Mouse (Mus musculus) cerebellum, adult 9-10 months (tissue): ENCODE results near the gene Scaf8.
A peak's percentile ranks its signal among the peaks of the same experiment; 100 is the strongest.

ENCODE experiments used
- DNase-seq: peaks from one replicate; pipeline ENCODE4 v3.0.0; 2022

Gene Scaf8

DNA sequence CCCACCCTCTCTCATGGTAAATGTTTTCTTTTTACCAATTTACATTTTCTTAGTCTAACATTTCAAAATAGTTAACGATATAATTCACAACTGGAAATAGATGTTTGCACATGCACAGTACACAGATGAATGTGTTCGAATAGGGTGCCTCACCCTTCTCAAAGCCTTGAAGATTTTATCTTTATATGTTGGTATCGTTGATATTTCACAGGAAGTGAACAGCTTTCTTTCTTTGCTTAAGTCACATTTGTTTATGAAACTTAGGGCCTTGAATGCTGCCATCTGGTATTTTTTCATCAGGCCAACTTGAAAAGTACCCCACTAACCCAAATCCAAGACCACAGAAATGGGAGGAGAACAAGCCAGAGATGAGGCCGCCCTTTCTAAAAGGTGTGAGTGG, 94.8 kb downstream of the Scaf8 start:
- DNase-seq: no peak

DNA sequence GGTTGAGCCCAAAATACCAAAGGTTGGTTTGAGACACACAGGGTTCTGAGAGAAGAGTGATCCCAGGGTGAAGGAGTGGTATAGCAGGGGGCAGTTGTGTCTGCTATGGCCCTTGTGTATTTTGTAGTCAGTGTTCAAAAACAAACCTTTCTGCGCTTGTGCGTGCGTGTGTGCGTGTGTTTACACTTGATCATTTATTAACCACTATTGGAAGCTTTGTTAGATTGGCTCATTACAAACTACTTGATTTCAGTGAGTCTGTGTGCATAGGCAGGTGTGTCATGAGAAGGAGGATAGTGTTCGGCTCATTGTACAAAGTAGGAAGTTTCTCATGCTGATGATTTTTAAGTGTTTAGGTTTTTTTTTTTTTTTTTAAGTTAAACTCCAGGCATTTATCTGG, 95.4 kb downstream of the Scaf8 start:
- DNase-seq: no peak

DNA sequence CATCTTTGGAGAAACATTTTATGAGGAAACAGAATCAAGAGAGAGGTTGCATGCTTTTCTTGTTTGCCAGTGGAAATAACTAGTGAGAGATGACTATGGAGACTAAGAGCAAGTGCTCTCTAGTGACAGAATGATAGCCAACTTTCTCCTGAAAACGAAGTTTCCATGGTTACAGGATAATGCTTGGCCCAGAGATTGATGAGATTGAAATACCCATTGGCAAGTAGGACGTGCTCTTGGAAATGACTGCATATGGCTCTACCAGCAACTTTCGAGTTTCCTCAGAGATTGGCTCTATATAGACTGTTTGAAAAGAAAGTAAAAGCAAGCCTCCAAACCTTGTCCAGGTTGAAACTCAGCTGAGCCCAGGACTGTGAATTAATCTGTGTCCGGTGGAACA, 97.3 kb downstream of the Scaf8 start:
- no peak for DNase-seq

DNA sequence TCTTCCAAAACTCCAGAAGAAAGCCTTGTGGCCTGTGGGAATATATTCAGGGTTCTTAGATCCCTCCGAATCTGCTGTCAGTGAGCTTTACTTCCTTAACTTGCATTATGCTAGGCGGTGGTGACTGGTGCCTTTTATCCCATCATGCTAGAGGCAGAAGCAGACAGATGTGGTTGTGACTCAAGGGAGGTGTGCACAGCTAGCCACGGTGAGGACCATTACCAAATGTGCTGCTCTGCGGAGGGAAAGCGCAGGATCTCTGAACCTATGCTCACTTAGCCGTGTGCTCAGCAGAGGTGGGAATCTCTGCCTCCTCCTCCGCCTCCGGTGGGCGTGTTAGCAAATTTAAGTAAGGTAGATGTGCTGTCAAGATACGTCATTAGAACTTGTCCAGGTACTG, 98.1 kb downstream of the Scaf8 start:
- no peak for DNase-seq

DNA sequence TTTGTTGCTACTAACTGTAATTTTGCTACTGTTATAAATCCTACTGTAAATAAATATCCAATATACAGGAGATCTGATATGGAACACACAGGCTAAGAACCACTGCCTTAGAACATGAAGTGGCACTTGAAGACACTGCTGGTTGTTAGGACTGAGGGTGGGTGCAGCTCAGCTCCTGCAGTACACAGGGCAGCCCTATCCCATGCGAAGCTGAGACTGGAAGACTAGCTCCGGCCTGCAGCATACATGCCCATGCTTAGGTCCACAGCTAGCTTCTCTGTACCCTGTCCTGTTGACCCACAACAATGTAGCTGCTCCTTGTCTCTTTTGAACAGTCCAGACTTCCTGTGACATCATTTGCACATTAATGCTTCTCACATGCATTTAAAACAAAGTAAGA, 100.1 kb downstream of the Scaf8 start:
- no peak for DNase-seq

DNA sequence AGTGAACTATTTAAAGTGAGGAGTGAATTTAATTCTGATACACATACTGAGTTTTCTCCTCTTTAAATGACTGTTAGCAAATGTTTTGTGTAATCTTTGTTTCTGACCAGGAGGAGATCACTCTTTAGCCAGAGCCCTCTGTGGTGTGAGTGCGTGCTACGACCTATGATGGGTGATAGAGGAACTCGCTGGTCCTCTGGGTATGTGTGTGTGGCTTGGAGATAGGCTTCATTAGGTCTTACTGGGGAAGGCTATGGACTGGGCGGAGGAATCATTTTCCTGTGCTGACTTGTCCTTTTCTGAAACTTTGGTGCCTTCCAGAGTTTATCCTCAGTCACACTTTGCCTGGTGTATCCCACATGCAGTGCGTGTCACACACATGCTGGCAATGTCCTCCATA, 102.3 kb downstream of the Scaf8 start:
- DNase-seq: no peak

DNA sequence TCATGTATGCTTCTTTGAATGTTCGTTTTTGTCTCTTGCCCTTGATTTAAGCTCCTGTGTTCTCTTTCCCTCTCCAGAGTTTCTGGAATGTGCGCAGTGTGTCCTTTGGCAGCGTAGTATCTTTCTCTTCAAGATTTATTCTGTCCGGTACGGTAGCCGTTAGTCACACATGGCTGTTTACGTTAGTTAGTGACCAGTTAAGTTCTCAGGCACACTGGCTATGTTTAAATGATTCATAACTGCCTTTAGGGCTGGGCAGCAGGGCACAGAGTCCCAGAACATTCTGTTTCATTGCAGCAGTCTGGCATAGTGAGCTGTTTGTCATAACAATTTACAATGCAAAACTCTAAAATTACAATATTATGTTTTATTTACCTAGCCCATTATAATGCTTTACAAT, 103.6 kb downstream of the Scaf8 start:
- DNase-seq: no peak

DNA sequence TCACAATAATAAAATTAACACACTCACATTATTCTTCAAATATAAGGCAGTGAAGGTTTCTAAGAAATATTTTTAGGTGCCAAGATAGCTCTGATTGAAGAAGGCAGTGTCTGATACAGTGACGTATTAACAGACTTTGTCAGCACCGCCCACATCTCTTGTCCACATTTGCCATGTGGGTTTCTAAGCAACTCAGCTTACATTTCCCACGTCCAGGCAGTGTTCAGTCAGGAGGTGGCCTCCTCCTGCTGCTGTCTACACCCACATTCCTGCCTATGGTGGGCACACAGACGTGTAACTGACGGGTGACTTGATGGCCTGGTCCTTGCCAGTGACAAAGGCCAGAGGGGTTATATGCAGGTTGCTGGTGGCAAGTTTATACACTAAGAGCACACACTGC, 104.1 kb downstream of the Scaf8 start:
- DNase-seq: no peak

DNA sequence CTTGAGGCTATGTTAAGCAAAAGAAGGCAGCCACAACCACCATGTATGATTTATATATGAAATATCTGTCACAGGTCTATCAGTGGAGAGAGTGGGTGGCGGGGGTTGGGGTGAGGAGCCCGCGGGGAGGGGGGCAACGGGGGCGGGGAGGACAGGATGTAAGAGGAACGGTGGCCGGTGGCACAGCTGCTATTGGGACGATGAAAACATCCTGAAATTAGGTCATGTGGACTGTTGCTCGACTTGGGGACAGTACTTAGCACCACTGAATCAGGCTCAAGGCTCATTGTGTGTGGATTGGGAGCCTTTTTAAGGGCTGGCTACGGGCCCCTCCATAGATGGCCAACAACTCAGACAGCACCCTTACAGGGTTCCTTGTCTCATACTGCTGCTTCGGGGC, 105.4 kb downstream of the Scaf8 start:
- no peak for DNase-seq

DNA sequence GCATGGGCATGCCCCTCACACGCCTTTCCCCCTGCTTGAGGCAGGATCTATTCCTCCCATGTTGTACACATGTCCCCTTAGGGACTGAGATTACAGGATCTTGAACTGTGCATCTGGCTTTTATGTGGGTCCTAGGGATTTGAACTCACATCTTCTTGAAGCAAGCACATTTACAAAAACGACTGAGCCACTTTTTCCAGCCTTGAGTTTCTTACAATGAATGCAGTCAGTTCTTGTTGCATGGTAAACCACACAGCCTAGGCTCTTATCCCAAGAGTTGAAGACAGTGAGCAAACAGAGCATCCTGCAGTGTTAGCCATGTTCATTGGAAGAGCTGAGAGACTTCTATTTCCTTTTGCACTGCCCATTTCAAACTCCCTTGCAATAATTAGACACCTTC, 108.3 kb downstream of the Scaf8 start:
- DNase-seq: no peak

DNA sequence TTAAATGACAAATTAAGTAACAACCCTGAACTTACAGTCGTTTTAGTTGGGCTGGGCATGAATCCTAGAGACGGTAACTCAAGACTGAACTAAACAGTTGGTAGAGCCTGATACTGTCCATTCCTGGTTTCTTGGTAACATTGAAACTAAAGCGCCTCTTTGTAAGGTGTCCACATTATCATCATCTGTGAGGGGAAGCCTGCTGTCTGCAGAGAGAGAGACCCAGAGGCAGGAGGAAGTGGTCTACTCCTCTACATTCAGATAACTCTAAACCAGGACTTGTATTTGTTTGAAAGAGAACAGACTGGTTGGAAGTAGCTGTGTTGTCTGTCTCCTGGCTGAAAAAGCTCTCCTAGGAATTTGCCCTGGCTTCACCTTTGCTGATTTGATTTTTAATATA, 108.9 kb downstream of the Scaf8 start:
- no peak for DNase-seq

DNA sequence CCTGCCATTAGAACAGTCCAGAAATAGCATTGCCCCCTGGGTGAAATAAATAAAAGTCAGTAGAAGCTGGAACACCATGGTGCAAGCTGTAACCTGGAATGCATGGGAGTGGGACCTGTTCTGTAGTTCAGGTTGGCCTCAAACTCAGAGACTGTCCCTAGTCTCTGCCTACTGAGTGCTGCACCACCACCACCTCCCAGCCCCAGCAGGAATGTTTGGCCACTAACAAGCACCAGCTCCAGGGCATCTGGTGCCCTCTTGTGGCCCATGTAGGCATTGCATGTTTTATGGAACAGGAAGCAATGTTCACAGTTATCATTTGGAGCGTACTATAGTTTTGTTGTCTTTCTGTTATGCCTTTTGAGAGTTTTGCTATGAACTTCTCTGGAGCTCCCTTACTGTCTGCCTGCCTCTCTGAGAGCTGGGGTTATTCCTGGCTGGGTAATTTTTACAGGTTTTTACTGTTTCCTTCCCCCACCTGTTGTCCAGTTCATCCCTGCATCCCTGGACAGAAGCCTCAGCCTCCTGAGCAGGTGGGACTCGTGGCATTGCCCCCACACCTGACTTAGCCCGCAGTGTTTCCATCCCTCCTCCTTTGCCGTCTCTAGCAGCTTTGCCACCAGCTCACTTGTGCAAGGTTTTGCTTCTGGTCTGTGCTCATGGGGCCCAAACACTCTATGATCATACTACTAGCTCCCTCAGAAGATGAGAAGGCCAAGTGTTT, 109.8 kb downstream of the Scaf8 start:
- DNase-seq: peak; percentile 86

DNA sequence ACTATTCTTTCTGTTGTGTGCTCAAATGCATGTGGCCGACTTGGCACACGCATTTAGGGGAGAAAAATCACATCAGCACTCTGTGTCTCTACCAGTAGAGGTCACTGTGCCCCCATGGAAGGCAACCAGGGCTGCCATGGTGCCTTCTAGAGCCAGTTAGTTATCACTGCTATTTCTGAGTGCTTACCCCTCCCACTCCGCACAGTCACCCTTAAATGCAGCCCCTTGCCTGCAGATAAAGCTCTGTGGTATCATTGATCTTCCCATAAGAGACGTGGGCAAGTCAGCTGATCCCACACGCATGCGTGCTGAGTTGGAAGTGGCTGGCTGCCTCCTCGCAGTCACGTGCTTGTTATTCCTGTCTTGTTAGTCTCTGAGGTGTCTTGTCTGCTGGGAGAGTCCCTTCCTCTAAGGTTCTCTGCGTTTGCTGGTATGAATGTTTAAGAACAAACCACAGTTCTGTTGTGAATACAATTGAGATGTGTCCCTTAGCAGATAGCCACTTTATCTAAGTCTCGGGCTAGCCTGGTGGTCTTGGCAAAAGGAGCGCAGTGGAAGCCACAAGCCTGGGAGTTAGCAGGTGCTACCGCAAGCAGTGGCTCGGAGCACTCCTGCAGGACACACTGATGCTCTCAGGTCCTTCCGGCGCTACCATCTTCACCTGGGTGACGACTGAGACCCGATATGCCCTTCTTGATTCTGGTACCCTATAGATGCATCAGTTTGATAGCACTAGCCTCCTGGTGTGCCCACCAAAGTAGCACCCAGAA, 115.6 kb downstream of the Scaf8 start:
- peak; percentile 44 for DNase-seq

DNA sequence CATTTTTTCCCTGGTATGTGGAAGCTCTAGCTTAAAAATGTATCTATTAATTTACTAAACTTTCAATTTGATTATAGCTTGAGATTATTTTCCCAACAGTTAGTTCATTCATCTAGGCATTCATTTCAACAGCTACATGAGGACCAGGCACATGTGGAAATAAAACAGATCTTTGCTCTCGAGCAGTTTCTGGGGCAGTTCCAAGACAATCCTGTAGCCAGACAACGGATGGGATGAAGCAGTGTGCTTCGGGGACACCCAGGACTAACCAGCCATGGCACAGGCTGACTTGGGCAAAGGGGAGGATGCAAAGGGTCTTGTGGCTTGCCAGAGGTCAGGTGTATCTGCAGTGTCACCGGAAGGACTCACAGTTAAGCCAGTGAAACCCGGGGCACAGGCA, 117.9 kb downstream of the Scaf8 start:
- no peak for DNase-seq

DNA sequence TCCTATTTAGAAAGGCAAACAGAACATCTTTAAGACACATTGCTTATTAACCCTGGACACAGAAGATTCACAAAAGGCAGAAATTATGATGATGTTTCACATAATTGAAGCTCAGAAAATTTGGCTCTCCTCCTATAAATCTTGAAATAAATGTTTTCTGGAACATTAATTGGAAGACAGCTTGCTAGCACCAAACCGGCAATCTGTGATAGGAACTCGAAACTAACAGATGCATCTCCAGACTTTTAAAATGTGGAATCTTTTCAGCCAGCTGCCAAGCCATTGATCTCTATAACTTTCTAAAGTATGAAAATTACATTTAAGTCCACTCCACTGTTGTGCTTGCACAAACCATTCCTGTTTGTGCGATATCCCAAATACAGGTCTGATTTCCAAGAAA, 128.9 kb downstream of the Scaf8 start:
- DNase-seq: no peak

DNA sequence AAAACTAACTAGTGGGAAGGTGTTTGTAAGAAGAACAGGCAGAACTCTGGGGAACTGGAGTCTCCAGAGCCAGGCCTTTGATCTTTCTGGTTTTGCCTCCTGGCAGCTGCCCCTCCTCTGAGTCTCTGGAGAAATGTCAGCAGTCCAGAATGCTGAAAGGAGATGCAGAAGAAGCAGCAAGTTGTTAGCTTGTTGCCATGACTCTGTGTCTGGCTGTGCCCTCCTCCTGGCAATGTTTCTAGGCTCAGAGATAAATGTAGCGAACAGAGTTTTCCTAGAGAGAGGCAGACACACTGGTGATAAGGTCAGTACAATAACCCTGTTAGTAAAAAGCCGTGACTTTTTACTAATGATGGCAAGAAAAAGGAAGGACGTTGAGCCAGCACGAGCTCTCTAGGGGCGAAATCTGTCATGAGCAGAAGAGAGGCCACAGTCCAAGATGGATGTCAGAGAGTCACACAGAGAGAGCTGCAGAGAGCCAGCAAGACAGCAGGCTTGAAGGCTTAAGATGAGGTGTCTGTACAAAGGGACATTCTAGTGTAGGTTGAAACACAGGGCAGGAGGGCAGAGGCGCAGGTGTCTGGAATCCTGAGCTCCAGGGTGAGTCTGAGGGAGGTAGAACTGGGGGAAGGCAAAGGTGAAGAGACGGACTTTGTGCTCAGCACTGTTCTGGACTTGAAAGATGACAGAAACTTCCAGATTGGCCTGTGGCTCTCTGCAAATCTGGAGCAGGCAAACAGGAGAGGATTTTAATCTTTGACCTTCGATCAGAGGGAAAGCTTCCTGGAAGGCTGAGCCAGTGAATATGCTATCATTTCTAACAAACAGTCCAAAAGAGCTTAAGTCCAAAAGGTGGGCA, 130.3 kb downstream of the Scaf8 start:
- no peak for DNase-seq

DNA sequence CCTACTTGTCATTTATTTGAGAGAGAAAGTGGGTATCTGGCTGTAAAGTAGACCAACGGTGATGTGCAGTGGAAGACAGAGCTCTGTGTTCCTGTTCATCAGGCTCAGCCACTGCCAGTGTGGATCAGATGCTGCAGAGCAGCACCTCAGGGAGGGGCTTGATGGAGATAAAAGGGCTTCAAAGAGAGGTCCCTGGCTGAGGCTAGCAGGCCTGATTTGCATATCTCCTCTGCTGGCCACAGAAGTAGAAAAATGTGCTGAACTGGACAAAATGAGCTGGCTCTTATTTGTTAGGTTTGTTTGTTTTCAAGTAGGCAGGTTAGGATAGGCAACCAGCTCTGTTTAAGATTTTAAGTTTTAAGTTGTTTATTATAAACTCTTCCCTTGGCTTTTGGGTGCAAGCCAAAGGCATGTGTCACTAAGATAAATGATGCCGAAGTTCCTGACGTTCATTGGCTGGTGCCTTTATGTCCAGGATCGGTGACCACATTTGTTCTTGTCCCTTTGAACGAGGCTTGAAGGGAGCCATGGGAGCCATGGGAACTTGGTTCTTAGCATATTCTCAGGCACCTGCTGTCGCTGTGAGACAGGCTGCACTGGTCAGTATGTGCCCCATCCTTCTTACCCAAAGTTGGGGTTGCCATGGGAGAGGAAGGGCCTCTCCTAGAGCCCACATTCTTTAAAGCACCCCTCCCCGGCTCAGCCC, 132.0 kb downstream of the Scaf8 start:
- DNase-seq: no peak
